Mouse (Mus musculus): ENCODE results near the gene 1700016D06Rik. TPM values are rescaled to one million over a fixed set of nuclear protein-coding genes. Genes with fewer than 3 reads are reported as not detected.

The 1700016D06Rik gene
- polyA plus RNA-seq (2021), result not detected

DNA sequence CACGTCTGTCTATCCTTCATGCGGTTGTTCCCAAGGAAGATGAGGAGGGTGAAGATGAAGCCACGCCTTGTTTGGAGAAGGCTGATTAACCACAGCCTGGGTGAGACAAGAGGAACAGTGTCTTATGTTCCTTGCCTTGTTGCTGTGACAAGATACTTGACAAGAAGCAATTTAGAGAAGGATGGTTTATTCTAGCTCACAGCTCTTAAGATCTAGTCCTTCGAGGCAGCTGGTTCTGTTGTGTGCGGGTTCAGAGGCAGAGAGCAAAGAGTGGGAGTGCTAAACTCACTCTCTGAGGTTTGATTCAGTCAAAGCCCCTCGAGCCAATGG, at the start of gene 1700016D06Rik:
TSS of gene 1700016D06Rik (minus strand) at position 31 of the 330 bp plus-strand sequence.
- ATAC-seq, result no peak
- H3K27me3 ChIP-seq, result no peaks in the 10 kb centered on the region
- in situ Hi-C loops (cut with MboI; ENCODE audit: low pct_unique_long_range_greater_than_20kb), result loop anchor here (10.0 kb wide), 1 partner anchor 266 kb away; no protein-coding TSS in a partner anchor
- ChIA-PET CTCF (interaction anchor here (1.3 to 1.7 kb wide), 4 partner anchors 11 to 95 kb away, joined by 3 read pairs; no protein-coding TSS in a partner anchor), POLR2A (interaction anchor here (0.9 to 1.4 kb wide), 3 partner anchors 10 to 67 kb away, joined by 3 to 4 read pairs (median 4); partner anchors contain the start of gene Ankrd10)
- no peak for DNase-seq (ENCODE audit: low read depth, low spot score)
- no peak for TF ChIP-seq CTCF (IDR thresholded peaks at IDR 0.05)

DNA sequence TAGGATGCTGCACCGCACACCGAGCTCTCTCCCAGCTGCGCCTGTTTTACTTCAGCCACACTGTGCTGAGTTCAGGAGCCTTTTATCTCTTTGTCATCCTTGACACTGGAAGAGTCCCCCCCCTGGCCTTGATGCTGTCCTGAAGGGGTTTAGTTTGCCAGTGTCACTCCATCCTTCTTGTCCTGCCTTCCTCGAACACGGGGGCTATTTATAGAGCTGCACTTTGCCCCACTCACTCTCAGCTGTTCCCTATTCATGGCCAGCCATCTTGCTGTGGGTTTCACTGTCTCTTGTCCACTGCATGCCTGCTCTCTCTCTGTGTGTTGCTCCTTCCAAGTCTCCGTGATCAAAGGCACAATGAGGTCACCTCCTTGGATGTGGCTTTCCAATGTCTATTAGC, 48.6 kb upstream of the 1700016D06Rik start:
- ChIA-PET POLR2A (no interaction called here), CTCF (no interaction called here)
- ATAC-seq (no peak), DNase-seq (ENCODE audit: low read depth, low spot score) (no peak)
- no peak for TF ChIP-seq CTCF (IDR thresholded peaks at IDR 0.05)
- in situ Hi-C loops (cut with MboI; ENCODE audit: low pct_unique_long_range_greater_than_20kb), result loop anchor here (5.0 kb wide), 1 partner anchor 173 kb away; no protein-coding TSS in a partner anchor
- no peaks in the 10 kb centered on the region for H3K27me3 ChIP-seq

DNA sequence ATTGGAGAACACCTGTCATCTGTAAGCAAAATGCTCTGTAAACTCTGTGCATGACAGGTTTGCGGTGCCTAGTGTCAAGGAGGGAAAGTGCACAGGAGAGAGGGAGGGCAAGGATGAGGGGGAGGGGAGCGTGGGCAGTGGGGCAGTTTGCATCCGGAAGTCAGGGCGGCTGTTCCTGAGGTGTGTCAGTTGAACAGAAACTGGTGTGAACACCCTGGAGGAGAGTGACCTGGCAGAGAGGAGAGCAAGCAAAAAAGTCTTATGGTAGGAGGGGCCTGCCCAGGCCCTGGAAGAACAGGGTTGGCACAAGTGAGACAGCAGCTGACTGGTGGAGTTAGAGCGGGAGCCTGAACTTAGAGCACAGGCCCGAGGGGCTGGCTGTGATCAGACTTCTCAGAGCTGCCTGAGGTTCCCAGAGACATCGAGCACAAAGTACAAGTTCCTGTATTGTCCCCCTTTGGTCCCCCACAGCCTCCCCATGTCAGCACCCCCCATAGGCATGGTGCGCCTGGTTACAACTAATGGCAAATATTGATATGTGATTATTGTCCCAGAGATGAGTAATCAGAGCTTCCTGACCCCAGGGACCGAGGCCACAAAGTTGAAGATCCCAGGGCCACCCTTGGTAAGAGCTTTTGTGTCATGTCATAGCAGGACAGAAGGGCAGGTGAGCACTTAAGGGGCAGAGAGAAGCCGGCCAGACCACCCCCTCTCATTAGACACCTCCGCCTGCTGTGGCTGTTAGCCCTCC, 46.2 kb upstream of the 1700016D06Rik start:
- ATAC-seq, result no peak
- ChIA-PET CTCF (interaction anchor here (1.0 to 2.0 kb wide), 3 partner anchors 9 kb away, joined by 3 to 7 read pairs (median 3); no protein-coding TSS in a partner anchor), POLR2A (no interaction called here)
- no peaks in the 10 kb centered on the region for H3K27me3 ChIP-seq
- no peak for DNase-seq (ENCODE audit: low read depth, low spot score)
- no peak for TF ChIP-seq CTCF (IDR thresholded peaks at IDR 0.05)
- in situ Hi-C loops (cut with MboI; ENCODE audit: low pct_unique_long_range_greater_than_20kb), result loop anchor here (5.0 kb wide), 1 partner anchor 175 kb away; no protein-coding TSS in a partner anchor

DNA sequence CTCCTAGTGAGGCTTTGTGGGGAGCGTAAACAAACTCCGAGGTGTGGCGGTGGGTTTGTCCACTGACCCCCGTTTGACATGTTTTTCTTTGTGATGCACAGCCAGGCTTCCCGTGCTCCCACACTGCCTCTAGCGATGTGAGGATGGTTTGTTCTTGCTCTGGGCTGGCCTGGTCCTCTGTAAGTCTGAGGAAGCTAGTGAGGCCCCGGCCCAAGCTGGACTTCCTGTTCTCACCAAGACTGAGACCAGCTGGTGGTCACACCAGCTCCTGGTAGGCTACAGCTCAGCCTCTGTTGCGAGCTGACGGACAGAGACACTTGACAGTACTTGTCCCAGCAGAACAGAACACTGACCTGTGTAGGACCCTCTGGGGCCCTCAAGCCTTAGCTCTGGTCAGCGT, 42.7 kb upstream of the 1700016D06Rik start:
- ATAC-seq (no peak), DNase-seq (ENCODE audit: low read depth, low spot score) (no peak)
- TF ChIP-seq CTCF (IDR thresholded peaks at IDR 0.05), result no peak
- ChIA-PET POLR2A (no interaction called here), CTCF (interaction anchor here (1.0 kb wide), 1 partner anchor 9 kb away, joined by 3 read pairs; no protein-coding TSS in a partner anchor)
- in situ Hi-C loops (cut with MboI; ENCODE audit: low pct_unique_long_range_greater_than_20kb), result no loop called here
- H3K27me3 ChIP-seq, result no peaks in the 10 kb centered on the region

DNA sequence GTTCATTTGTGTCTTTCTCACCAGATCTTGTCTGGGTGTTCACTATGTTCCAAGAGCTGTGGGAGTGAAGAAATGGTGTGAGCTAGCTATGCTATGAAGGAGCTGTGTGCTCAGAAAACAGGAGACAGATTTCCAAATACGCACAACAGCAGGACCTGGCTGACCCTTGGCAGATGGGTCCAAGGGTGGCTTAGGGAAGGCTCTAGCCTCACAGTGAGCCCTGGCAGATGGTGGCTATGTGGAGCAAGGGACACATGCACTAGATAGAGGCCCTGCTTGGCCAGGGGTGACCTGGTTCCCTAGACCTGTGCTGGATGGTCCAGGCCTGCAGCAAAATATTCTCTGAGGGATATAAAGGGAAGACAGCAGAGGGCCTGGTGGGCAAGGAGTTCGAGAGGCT, 40.0 kb upstream of the 1700016D06Rik start:
- H3K27me3 ChIP-seq, result peaks cover 5% of the 10 kb centered on the region
- no peak for TF ChIP-seq CTCF (IDR thresholded peaks at IDR 0.05)
- ChIA-PET POLR2A (no interaction called here), CTCF (interaction anchor here (0.6 kb wide), 1 partner anchor 10 kb away, joined by 3 read pairs; no protein-coding TSS in a partner anchor)
- in situ Hi-C loops (cut with MboI; ENCODE audit: low pct_unique_long_range_greater_than_20kb), result no loop called here
- no peak for ATAC-seq
- no peak for DNase-seq (ENCODE audit: low read depth, low spot score)

DNA sequence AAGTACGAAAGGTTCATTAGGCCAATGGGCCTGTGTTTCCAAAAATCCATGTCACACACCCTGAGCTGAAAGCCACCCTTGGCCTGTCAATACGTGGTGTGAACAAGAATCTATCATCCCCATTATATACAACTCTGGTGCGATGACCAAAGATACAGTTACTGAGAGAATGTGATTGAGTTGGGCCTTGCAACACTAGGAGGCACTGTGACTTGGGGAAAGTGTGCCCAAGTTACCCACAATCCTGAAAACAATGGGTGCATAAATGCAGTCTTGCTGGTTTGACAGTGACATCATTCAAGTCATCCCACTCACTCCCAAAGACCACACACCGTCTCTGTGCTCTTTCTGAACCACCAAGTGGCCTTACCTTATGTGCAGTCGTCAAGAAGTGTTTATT, 38.2 kb upstream of the 1700016D06Rik start:
- ChIA-PET POLR2A (no interaction called here), CTCF (interaction anchor here (1.0 kb wide), 1 partner anchor 13 kb away, joined by 3 read pairs; no protein-coding TSS in a partner anchor)
- ATAC-seq (no peak), DNase-seq (ENCODE audit: low read depth, low spot score) (no peak)
- TF ChIP-seq CTCF (IDR thresholded peaks at IDR 0.05), result no peak
- in situ Hi-C loops (cut with MboI; ENCODE audit: low pct_unique_long_range_greater_than_20kb), result no loop called here
- peaks cover 7% of the 10 kb centered on the region for H3K27me3 ChIP-seq

DNA sequence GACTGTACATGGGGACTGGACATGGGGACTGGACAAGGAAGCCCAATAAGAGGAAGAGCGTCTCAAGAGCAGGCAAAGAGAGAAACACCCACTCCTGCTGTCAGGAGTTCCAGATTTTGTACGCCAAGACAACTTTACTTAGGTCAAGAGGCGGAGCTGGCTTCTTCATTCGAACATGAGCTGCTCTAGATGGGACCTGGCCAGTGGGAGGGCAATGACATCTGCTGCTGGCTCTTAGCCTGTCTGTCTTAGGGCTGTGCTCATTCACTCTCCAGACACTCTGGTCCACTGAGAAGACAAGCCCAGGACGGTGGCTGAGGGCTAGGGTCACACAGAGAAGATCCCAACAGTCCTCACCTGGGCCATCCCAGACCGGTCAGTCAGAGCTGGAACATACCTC, 36.2 kb upstream of the 1700016D06Rik start:
- ChIA-PET POLR2A (no interaction called here), CTCF (no interaction called here)
- TF ChIP-seq CTCF (IDR thresholded peaks at IDR 0.05), result no peak
- no peak for ATAC-seq
- DNase-seq (ENCODE audit: low read depth, low spot score), result no peak
- H3K27me3 ChIP-seq, result peaks cover 11% of the 10 kb centered on the region
- in situ Hi-C loops (cut with MboI; ENCODE audit: low pct_unique_long_range_greater_than_20kb), result no loop called here

DNA sequence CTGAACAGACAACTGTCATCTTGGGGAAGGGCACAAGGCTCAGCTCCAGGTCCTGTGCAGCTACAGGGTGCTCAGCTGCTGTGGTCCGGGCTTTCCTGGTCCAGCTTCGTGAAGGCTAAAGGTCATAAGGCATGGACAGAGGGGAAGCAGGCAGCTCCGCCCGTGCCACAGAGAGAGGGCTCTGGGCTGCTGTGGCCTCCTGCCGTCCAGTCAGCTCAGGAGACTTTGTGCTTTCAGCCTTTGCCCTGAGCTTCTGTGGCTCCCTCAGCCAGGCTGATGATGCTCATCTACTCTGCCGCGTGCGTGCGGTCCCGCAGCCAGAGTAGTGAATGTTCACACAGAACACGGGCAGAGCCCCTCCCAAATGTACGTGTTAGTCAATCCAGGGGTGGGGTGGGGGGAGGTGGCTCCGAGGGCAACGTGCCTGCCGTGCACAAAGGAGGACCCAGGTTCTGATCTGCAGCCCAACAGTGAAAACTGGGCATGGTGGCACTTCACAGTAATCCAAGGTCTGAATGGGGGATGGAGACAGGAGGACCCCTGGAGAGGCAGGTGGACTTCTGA, 34.9 kb upstream of the 1700016D06Rik start:
- in situ Hi-C loops (cut with MboI; ENCODE audit: low pct_unique_long_range_greater_than_20kb), result no loop called here
- ChIA-PET POLR2A (no interaction called here), CTCF (interaction anchor here (1.1 kb wide), 1 partner anchor 8 kb away, joined by 3 read pairs; no protein-coding TSS in a partner anchor)
- peaks cover 11% of the 10 kb centered on the region for H3K27me3 ChIP-seq
- DNase-seq (ENCODE audit: low read depth, low spot score), result no peak
- no peak for TF ChIP-seq CTCF (IDR thresholded peaks at IDR 0.05)
- ATAC-seq, result no peak

DNA sequence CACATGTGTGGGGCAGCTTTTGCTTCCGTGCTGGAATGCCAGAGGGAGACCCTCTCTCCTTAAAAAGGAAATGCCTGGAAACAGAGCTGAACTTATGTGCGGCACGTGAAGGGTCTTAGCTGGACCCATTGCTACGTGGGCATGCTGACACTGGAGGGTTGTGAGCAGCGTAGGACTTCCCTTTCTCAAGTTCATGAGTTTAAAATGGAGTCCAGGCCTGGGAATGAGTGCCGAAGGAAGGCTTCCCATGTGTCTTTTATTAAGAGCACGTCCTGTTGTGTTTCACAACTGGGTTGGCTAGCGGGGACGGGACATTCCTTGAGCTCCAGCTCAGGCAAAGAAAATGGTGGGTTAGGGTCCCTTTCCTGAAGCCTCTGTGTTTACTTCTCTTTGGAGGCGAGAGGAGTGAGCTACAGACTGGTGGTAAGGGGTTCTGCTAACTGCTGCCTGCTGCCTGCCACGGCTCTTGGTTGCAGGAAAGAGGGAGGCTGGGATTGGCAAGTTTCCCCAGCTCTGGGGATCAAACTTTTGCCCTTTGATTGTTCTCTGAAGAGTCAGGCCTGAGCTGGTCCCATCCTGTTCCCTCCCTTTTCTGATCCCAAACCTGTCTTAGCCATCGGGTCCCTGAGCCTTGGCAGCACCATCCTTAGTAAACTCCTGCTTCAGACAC, 29.5 kb upstream of the 1700016D06Rik start:
- peaks cover 37% of the 10 kb centered on the region for H3K27me3 ChIP-seq
- DNase-seq (ENCODE audit: low read depth, low spot score), result no peak
- no peak for ATAC-seq
- in situ Hi-C loops (cut with MboI; ENCODE audit: low pct_unique_long_range_greater_than_20kb), result no loop called here
- no peak for TF ChIP-seq CTCF (IDR thresholded peaks at IDR 0.05)
- POLR2A ChIA-PET, result no interaction called here
- CTCF ChIA-PET, result interaction anchor here (0.9 to 1.1 kb wide), 2 partner anchors 9 to 26 kb away, joined by 3 read pairs; no protein-coding TSS in a partner anchor

DNA sequence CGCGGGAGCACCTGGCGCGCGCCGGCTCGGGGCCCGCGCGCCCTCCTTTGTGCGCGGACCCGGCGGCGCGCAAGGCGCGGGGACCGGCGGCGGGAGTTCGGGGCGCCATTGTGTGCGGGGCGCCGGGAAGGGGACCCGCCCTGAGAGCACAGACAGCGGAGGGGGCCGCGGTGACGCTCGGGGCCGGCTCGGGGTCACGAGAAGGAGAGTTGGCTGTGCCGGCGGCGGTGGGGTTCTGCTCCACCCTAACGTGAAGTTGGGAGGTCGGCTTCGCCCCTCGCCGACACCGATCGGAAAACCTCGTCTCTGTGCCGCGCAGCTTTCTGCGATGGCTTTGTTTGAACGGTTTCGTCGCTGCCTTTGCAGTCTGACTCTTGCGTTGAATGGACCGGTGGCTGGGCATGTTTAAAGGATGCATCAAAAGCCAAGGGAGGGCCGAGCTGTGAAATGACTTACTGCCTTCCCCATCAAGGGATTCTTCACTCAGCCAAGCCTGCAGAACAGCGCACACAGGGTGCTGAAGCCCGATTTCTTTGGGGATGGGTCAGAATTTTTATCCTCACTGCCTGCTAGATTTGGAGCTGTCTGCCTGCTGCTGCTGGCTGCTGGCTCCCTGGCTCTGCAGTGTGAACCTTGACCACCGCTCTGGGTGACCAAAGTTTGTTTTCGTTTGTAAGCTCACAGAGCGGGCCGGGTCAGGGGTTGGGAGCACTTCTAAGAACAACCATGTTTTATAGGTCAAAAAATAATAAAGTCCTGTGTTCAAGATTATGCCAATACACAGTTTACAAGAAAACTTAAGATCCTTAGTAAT, 27.8 kb upstream of the 1700016D06Rik start:
- DNase-seq (ENCODE audit: low read depth, low spot score) (no peak), ATAC-seq (no peak)
- no peak for TF ChIP-seq CTCF (IDR thresholded peaks at IDR 0.05)
- ChIA-PET POLR2A (no interaction called here), CTCF (no interaction called here)
- in situ Hi-C loops (cut with MboI; ENCODE audit: low pct_unique_long_range_greater_than_20kb), result no loop called here
- peaks cover 46% of the 10 kb centered on the region for H3K27me3 ChIP-seq

All from Patski (cell line).